Mouse (Mus musculus): ENCODE results near the gene Lrrc38.
A peak's percentile ranks its signal among the peaks of the same experiment; 100 is the strongest.
"Not testable (repeated sequence)": the region's sequence is repeated elsewhere in the genome, so short reads cannot be mapped to it uniquely, and the experiment has no call there.

Gene Lrrc38

DNA sequence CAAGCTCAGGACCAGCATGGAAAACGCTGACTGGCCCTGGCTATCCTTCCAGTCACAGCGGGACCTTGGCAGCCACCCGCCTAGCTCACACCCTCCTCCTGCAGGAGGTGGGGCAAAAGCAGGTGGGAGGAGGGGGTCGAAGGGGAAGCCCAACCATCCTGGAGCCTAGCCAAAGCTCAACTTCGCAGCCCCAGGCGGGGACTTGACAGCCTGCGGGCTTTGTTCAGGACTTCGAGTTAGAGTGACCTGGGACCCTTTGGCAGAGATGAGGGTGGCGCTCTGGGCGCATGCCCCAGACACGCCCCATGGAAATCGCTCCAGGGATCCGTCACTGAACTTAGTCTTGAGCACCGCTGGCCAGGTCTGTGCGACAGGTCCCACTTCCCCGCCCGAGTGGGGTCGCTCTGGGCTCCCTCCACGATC lies at the start of gene Lrrc38:
Lrrc38 (plus strand) TSS at position 274 of the 423 bp plus-strand sequence.
- peak; percentile 7 for DNase-seq

GRCm38 (mm10) chr4:143300113-143300688 lies 49.4 kb upstream of the Lrrc38 start:
- DNase-seq, result no peak

- no peak for DNase-seq
These were observed 48.5 kb upstream of the Lrrc38 start for GRCm38 (mm10) chr4:143301042-143301441.

- DNase-seq, result no peak
These were observed 47.7 kb upstream of the Lrrc38 start for GRCm38 (mm10) chr4:143301875-143302274.

GRCm38 (mm10) chr4:143302279-143302890 lies 47.2 kb upstream of the Lrrc38 start:
- DNase-seq, result no peak

- DNase-seq, result no peak
These were observed 44.5 kb upstream of the Lrrc38 start for GRCm38 (mm10) chr4:143305031-143305430.

DNA sequence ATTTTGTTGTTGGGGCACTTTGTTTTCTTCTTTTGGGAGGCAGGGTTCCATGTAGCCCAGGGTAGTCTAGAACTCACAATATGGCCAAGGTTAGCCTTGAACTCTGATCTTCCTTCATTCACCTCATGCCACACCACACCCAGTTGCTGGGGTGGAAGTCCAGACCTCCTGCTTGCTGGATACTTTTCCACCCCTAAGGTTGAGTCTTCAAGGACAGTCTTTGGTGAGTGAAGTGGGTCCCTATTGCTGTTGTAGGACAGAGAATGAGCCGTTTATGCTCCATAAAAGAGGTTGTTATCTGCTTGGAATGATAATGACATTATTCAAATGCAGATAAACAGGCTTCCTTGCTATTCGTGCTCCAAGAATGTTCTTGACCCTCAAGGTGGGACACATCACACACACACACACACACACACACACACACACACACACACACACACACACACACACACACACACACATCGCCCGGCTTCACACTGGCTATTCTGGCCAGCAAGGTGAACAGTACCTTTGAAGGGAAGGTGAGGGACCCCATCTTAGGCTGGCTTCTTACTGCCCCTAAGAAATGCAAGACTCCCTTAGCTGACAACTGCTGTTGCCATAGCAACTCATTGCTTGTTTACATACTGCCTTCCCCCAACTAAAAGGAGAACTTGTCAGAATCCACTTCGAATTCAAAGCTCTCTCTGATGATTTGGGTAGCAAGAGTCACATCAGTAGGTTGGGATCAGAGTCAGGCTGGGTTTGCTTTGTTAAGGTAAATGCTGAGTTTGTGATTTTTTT lies 43.4 kb upstream of the Lrrc38 start:
- DNase-seq, result no peak

- peak; percentile 24 for DNase-seq
These were observed 38.2 kb upstream of the Lrrc38 start for GRCm38 (mm10) chr4:143311341-143311740.

- no peak for DNase-seq
These were observed 36.3 kb upstream of the Lrrc38 start for GRCm38 (mm10) chr4:143313299-143313698.

DNA sequence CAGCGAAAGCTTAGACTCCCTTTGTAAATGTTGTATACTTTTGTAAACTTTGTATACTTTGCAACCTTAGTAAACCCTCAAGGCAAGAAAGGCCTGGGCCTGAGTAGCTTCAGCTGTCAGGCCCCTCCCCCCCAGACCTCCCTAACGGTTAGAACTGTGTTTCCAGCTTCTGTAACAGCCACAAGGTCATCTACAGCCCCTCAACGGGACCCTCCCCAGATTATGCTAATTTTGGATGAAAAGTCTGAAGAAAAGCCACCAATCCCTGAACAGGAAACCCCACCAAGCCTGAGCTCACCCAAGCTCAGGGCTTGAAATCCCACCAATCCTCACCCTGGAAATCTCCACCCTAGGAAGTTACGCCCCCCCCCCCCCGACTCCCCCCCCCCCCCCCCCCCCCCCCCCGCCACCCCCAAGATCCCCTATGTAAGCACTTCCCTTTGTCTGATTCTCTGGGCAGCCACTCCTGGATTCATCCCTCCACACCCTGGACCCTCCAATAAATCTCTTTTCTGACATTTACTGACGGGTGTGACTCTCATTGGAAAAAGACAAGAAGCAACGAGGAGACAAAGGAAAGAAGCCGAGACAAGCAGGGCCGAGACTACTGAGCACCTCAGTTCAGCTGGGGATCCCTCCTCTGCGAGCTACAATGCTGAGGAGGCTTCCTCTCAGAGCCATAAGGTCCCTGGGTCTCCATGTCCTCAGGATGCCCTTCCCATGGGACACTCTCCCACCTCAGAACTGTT lies 25.2 kb upstream of the Lrrc38 start:
- DNase-seq, result no peak

- no peak for DNase-seq
These were observed 24.5 kb upstream of the Lrrc38 start for GRCm38 (mm10) chr4:143324925-143325624.

GRCm38 (mm10) chr4:143325625-143325941 lies 24.0 kb upstream of the Lrrc38 start:
- DNase-seq, result peak; percentile 83

- no peak for DNase-seq
These were observed 19.0 kb upstream of the Lrrc38 start for GRCm38 (mm10) chr4:143330566-143330965.

GRCm38 (mm10) chr4:143331787-143332186 lies 17.8 kb upstream of the Lrrc38 start:
- no peak for DNase-seq

DNA sequence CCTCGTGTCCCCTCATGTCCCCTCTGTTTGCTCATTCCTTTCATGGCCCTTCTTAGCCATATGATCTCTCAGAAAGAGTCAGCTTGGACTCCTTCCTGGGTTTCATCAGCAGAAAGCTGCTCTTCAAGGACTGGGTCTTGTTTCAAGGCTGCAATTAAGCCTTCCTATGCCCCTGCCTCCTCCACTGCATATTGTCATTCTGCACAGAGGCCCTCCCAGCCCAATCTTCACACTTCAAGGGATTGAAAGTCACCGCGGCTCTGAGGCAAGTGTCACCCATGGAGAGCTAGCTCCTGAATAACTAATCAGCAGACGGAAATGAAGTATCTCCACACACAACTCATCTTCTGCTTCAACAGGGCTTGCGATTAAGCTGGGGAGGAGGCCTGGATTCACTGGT lies 15.4 kb upstream of the Lrrc38 start:
- DNase-seq, result no peak

GRCm38 (mm10) chr4:143334995-143335394 lies 14.6 kb upstream of the Lrrc38 start:
- no peak for DNase-seq

DNA sequence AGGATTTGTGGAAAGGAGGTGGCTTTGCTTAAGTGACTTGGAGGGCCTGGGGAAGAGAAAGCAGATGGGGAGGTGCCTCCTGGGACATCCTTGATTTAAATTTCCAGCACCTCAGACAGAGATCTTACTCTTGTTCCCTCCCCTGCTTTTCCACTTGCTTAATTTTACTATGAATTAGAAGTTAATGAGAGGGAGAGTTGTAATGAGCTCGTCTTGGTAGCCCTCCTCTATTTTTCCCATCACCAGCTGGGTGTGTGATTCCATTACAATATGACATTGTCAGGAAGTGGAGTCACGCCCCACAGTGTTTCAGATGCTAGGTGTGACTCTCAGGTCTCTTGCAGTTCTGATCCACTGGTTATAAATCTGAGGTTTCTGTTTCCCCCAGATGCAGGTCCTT lies 13.5 kb upstream of the Lrrc38 start:
- DNase-seq, result no peak

- DNase-seq, result no peak
These were observed 9.7 kb upstream of the Lrrc38 start for GRCm38 (mm10) chr4:143339808-143340207.

DNA sequence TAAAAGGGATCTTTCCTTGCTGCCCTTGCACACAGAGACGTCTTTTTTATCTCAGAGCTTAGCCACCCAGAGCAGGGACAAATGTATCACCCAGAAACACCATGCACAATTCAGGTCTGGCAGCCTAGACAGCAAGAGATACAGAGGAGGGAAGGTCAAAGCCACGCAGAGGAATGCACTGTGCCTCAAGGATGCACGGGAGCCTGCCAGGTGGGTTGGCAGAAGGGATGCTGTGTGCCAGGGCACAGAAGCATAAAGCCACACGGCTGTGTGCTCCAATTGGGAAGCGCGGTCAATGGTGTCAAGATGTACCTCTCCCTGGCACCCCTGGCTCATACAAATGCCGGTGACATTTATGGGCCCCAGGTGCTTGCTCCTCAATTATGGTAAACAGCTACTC lies 8.1 kb upstream of the Lrrc38 start:
- no peak for DNase-seq

- not testable (repeated sequence) for DNase-seq
These were observed 4.1 kb upstream of the Lrrc38 start for GRCm38 (mm10) chr4:143345491-143345890.

GRCm38 (mm10) chr4:143348678-143349077 lies 879 bp upstream of the Lrrc38 start:
- DNase-seq, result no peak

GRCm38 (mm10) chr4:143350047-143351015 lies 774 bp downstream of the Lrrc38 start:
- no peak for DNase-seq

Measured in kidney, adult 18-20 months (tissue).